Comparison of ENCODE assay signal across 26 mouse cellular contexts in genomic region chr6:72763616-72764015, GRCm38 (mm10). TPM values are rescaled to one million over a fixed set of nuclear protein-coding genes. Genes with fewer than 3 reads are reported as not detected.
DNase-seq lines count a peak whose midpoint lies in the region; ATAC-seq and TF ChIP-seq lines count a peak whose summit lies in the region.
"Had no signal": no experiment of that assay in that cellular context is flagged by ENCODE, and none has a peak within 500 bp of the region (broad histone marks: within the 10 kb centered on the region; RNA-seq: fewer than 3 reads in every experiment).

No protein-coding gene starts in this region.

- H3K36me3 ChIP-seq in ES-E14 (ENCODE audit: control insufficient read depth, insufficient read depth, low read length, poor library complexity, severe bottlenecking), result peaks cover 5% of the 10 kb centered on the region; the same call in 1 of the 2 replicates
- peaks cover 42% of the 10 kb centered on the region for H3K36me3 ChIP-seq in limb, embryonic 10.5 days
- H3K36me3 ChIP-seq: lung, embryonic 15.5 days had no signal

- no peak for ATAC-seq in inflammation-experienced regulatory T-cells, adult 6 months
- ATAC-seq: forebrain, embryonic 16.5 days; hindbrain, embryonic 16.5 days; midbrain, embryonic 16.5 days had no signal

- in situ Hi-C loops in ES-E14 (cut with MboI; ENCODE audit: low sequenced_read_pairs in 2 of 2, unreplicated experiment in 2 of 2), result no loop called here

- WGBS in limb, embryonic 10.5 days, result 61% methylated on average over 11 of the region's 11 CpGs

- DNase-seq in urinary bladder, postnatal 14 days (ENCODE audit: low spot score), result peak; percentile 35
- DNase-seq in urinary bladder, postnatal 36 days (ENCODE audit: low spot score in 2 of 2), result no peak
- no peak for DNase-seq in ES-E14 (ENCODE audit: low read depth, low spot score)
- DNase-seq in limb, embryonic 10.5 days (ENCODE audit: low spot score), result peak; percentile 44
- no peak for DNase-seq in gastrocnemius, adult 8-10 months (ENCODE audit: low spot score in 2 of 2)
- DNase-seq: adrenal gland, adult 8-10 months; cerebellum, adult 2 months; cerebellum, postnatal 14 days; gastrocnemius, postnatal 14 days; heart, postnatal 14 days; kidney, adult 18-20 months; layer of hippocampus, postnatal 36 days; left cerebral cortex, postnatal 4 days; right cerebral cortex, postnatal 25 days; thymus, adult 2 months; thymus, postnatal 36 days had no signal

- no peaks in the 10 kb centered on the region for H3K27me3 ChIP-seq in limb, embryonic 10.5 days (ENCODE audit: low read depth, poor library complexity, severe bottlenecking)
- H3K27me3 ChIP-seq: CH12.LX; kidney, embryonic 15.5 days; lung, embryonic 15.5 days had no signal

- no peaks in the 10 kb centered on the region for H3K9me3 ChIP-seq in ES-E14 (ENCODE audit: control insufficient read depth, insufficient read depth, low read depth, low read length)
- no peaks in the 10 kb centered on the region for H3K9me3 ChIP-seq in limb, embryonic 10.5 days (replicated peaks)
- H3K9me3 ChIP-seq: hindbrain, embryonic 10.5 days; kidney, embryonic 15.5 days; lung, embryonic 15.5 days had no signal

- H3K4me1 ChIP-seq in ES-E14 (ENCODE audit: control insufficient read depth in 2 of 2, insufficient read depth in 2 of 2, low read length in 2 of 2, poor library complexity in 1 of 2), result peaks cover 28 to 34% of the 10 kb centered on the region in 2 experiments
- H3K4me1 ChIP-seq in limb, embryonic 10.5 days, result peaks cover 56% of the 10 kb centered on the region

- peak overlapping the region; percentile 10; the same call in 1 of the 2 replicates for H3K27ac ChIP-seq in ES-E14 (ENCODE audit: insufficient read depth, low read depth, low read length, poor library complexity, severe bottlenecking)
- no peak overlapping the region for H3K27ac ChIP-seq in limb, embryonic 10.5 days
- H3K27ac ChIP-seq: hindbrain, embryonic 10.5 days; kidney, embryonic 15.5 days; lung, embryonic 15.5 days had no signal

- H3K9ac ChIP-seq in ES-E14 (ENCODE audit: insufficient read depth, low read depth, low read length, poor library complexity, severe bottlenecking), result no peak overlapping the region
- H3K9ac ChIP-seq: kidney, embryonic 15.5 days; lung, embryonic 15.5 days had no signal

- H3K4me3 ChIP-seq in ES-E14 (ENCODE audit: insufficient read depth in 1 of 2, low read depth in 1 of 2, low read length in 2 of 2, poor library complexity in 1 of 2, severe bottlenecking in 1 of 2), result no peak overlapping the region; a peak in 1 of 4 replicates
- H3K4me3 ChIP-seq in limb, embryonic 10.5 days, result no peak overlapping the region
- H3K4me3 ChIP-seq: erythroblast, embryonic 14.5 days; hindbrain, embryonic 10.5 days; kidney, embryonic 15.5 days; lung, embryonic 15.5 days had no signal

TF ChIP-seq in ES-E14, 5 proteins besides CTCF, POLR2A, EP300 and RAD21:
- no peak for TF ChIP-seq CHD2 (IDR thresholded peaks at IDR 0.05; ENCODE audit: low read depth, low read length)

RNA-seq across cellular contexts. Expression of gene Tcf7l1, which starts 25.4 kb away (rescaled TPM):
- 12.5 and 14.5 TPM in 2 replicates for total RNA-seq in ES-E14 (2012; rRNA removed)
- polyA plus RNA-seq in limb, embryonic 10.5 days (2016; fragmentation: Nextera tagmentation; extraction: Ambion mirVana), result 36.3 and 40.0 TPM in 2 replicates
- polyA plus RNA-seq in inflammation-experienced regulatory T-cells, adult 6 months (2017; shearing (Covaris generic)), result 1 to 10 TPM in 1 of 3 experiments, under 1 TPM in 2; 0.24 to 1.2 (median 0.78) TPM
- 1 to 10 TPM; 3.0 to 5.0 (median 4.2) TPM for total RNA-seq in gastrocnemius, adult 8-10 months (2022)
- total RNA-seq: granulocyte monocyte progenitor cell, adult 5-6 weeks had no signal

Comparison
In these comparisons a context has a peak if more than half of its experiments do, and no peak if none do; other contexts are left out.
1. DNase-seq: peak in urinary bladder, postnatal 14 days (single experiment) and limb, embryonic 10.5 days (single experiment); none in urinary bladder, postnatal 36 days (0 of 2), ES-E14 (single experiment) and gastrocnemius, adult 8-10 months (0 of 2).